Comparison of ENCODE assay signal across 8 mouse cellular contexts in genomic region chr15:89730320-89730719, GRCm38 (mm10).
DNase-seq lines count a peak whose midpoint lies in the region; ATAC-seq lines count a peak whose summit lies in the region.

No protein-coding gene starts in this region.

- no peaks in the 10 kb centered on the region for H3K9me3 ChIP-seq in forebrain, embryonic 11.5 days (ENCODE audit: control insufficient read depth, low read length)

- H3K4me2 ChIP-seq in forebrain, embryonic 11.5 days (ENCODE audit: low read depth, low read length, severe bottlenecking) = no peak overlapping the region

- no peak overlapping the region for H3K9ac ChIP-seq in forebrain, embryonic 11.5 days (ENCODE audit: low read length)

- no peaks in the 10 kb centered on the region for H3K36me3 ChIP-seq in forebrain, embryonic 11.5 days (ENCODE audit: control insufficient read depth, insufficient read depth, low read length)

- no peak overlapping the region for H3K4me3 ChIP-seq in forebrain, embryonic 11.5 days (ENCODE audit: low read depth, low read length)

- no peak; the same call in 1 of the 2 replicates for ATAC-seq in frontal cortex, adult (ENCODE audit: low TSS enrichment)
- ATAC-seq in forebrain, embryonic 11.5 days (replicated peaks; ENCODE audit: low FRiP score) = peak; percentile 53

- H3K27me3 ChIP-seq in forebrain, embryonic 11.5 days (ENCODE audit: control insufficient read depth, insufficient read depth, low read length) = no peaks in the 10 kb centered on the region

- WGBS in forebrain, embryonic 11.5 days = 31% methylated on average over 6 of the region's 6 CpGs

- no peaks in the 10 kb centered on the region for H3K4me1 ChIP-seq in forebrain, embryonic 11.5 days (replicated peaks; ENCODE audit: control insufficient read depth, insufficient read depth, low read length)

- H3K27ac ChIP-seq in forebrain, embryonic 11.5 days (ENCODE audit: low read depth, low read length) = no peak overlapping the region

- DNase-seq in frontal cortex, postnatal 36 days (ENCODE audit: low spot score in 2 of 2) = peak; percentile 7
- peak; percentile 50 for DNase-seq in thymus, postnatal 4 days
- DNase-seq in thymus, adult 18-20 months = no peak
- peak; percentile 78 for DNase-seq in forebrain, embryonic 11.5 days (ENCODE audit: low spot score)
- peak; percentile 72 to 73 for DNase-seq in kidney, postnatal 4 days
- DNase-seq in mesoderm, embryonic 11.5 days (ENCODE audit: low read depth, low spot score) = peak; percentile 32
- peak; percentile 6 for DNase-seq in yolk sac, embryonic 10.5 days (ENCODE audit: low spot score)

Comparison
In these comparisons a context has a peak if more than half of its experiments do, and no peak if none do; other contexts are left out.
1. DNase-seq: peak in frontal cortex, postnatal 36 days (2 of 2), thymus, postnatal 4 days (single experiment), forebrain, embryonic 11.5 days (single experiment), kidney, postnatal 4 days (2 of 2), mesoderm, embryonic 11.5 days (single experiment) and yolk sac, embryonic 10.5 days (single experiment); none in thymus, adult 18-20 months (0 of 2).